Mouse (Mus musculus) c-Kit-negative CD71-positive TER-119-positive erythroid progenitor cells, embryonic 14.5 days (primary cell): ENCODE data around the gene Srsf10.

Experiments
- DNase-seq: peaks from one replicate; pipeline ENCODE4 v3.0.0-alpha.2; 2013; ENCODE audit warnings: low read depth, low spot score

Gene Srsf10

DNA sequence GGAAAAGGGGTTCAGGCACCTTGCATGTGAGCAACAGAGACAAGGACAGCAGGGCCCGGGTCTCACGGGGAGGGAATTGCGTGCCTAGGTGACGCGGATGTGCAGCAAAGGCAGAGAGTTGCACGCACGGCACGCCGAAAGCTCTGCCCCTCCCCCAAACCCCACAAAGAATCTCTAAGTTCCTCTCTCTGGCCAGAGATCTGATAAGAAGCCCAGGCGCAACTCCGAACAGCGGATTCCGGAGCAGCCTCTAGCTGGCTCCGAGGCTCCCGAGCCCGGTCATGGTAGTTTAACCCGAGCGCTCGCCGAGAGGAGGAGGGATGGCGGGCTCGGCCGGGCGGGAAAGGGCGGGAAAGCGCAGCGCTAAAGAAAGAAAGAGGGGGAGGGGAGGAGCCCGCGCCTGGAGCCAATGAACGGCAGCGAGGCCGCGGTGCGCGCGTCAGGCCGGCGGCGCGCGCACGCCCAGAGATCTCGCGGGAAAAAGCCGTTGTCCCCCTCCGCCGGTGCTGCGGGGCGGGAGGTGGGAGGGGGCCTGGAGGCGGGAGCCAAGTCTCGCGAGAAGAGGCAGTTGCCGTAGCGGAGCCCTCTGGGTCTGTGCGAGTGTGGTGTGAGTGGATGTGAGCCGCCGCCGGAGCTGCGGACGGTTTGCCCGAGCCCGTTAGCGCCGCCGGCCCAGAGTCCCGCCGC, at the start of gene Srsf10:
Gene Srsf10, plus strand, starts transcription at position 212 of the 687 bp plus-strand sequence.
- DNase-seq: peak; percentile 91

DNA sequence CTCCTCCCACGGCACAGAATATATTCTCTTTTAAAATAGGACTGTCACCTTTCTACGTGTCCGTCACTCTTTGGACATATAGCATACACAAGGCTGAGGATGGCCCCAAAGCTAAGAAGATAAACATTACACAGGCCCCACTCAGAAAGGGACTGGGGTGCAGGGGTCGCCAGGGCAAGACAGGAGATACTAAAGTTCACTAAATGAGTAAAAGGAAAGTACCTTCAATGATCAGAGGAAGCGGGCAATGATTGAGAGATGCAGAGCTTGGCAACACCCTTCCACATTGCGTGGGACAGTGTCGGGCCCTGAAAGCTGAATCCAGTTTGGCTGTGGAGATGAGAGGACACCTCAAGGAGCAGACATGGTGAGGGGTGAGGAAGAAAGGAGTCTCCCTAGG, 40.7 kb upstream of the Srsf10 start:
- no peak for DNase-seq

DNA sequence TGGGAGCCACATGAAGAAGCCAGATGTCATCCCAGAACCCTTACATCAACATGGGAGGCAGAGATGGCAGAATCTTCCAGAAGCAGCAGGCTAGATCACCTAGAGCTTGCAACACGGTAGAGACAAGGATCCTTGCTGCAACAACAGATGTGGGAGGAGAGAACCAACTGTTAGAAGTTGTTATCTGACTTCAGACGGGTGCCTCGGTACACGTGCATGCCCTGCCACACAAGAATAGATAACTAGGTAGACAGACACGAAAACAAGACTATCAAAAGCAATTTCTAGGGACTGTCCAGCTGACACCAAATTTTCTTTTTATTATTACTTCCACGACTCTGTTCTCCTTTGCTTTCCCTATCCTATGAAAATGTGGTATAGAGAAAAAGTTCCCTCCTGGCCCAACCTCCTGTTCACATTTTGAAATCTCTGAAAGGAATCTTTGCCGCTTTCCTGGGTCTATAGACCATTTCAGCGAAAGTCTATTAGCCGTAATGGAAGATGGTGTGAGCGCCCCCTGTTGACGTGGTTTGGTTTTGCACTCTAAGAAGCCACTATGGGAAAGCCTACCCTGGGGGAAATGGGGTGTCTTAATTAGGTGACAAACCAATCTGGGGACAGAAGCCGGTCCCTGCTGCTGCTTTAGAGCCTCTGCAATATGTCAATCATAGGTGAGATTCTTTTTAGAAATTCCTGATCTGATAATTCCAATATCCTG, 38.5 kb upstream of the Srsf10 start:
- peak; percentile 64 for DNase-seq

- DNase-seq: no peak
These were observed 37.2 kb upstream of the Srsf10 start for GRCm38 (mm10) chr4:135818366-135818765.

GRCm38 (mm10) chr4:135819826-135820526, 35.6 kb upstream of the Srsf10 start:
- no peak for DNase-seq

DNA sequence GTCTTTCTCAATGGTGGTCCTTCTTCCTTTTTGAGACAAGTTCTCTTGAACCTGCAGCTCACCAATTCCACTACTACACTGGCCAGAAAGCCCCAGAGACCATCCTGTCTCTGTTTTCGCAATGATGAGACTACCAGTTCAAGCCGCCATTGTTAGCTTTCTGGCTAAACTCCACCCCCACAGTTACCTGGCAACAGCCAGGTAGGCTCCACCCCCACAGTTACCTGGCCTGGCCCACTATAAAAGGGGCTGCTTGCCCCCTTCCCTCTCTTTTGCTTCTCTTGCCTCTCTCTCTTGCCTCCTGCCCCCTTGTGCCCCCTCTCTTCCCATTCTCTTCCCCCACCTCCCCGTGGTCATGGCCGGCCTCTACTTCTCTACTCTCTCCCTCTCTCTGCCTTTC, 33.8 kb upstream of the Srsf10 start:
- DNase-seq: no peak

GRCm38 (mm10) chr4:135823298-135823697, 32.2 kb upstream of the Srsf10 start:
- DNase-seq: peak; percentile 55

DNA sequence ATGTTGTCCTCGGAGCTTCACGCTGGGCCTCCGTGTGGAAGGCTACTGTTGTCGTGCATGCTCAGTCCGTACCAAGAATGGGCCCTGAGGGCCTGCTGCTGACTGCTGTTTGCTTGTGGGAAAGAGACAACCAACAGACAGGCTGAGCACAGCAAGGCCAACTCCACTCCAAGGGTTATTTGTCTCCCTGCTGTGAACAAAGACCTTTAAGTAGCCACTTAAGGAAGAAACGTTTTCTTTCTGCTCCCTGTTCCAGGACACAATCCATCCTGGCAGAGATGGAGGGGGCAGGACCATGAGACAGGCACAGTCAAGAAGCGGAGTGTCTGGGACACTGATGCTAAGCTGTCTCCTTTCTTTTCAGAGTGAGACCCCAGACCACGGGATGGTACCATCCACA, 31.3 kb upstream of the Srsf10 start:
- DNase-seq: no peak

DNA sequence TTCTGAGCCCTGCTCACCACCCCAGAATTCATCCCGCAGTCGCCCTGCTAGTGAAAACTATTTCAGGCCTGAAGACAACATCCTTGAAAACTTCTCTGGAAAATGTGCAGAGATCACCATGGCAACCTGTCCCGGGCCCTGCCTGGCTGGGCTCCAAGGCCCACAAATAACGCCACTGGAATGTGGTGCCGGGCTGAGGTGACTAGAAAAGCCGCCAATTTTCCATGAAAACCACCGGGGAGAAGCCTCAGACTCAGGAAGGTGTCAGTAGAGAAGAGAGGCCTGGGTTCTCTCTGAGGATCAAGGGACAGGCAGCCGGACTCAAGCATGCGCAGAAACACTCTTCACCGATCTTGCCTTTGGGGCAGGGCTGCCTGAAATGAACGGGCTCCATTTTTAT, 27.1 kb upstream of the Srsf10 start:
- DNase-seq: no peak

GRCm38 (mm10) chr4:135832070-135832469, 23.5 kb upstream of the Srsf10 start:
- no peak for DNase-seq

GRCm38 (mm10) chr4:135833301-135834123, 22.0 kb upstream of the Srsf10 start:
- DNase-seq: no peak

DNA sequence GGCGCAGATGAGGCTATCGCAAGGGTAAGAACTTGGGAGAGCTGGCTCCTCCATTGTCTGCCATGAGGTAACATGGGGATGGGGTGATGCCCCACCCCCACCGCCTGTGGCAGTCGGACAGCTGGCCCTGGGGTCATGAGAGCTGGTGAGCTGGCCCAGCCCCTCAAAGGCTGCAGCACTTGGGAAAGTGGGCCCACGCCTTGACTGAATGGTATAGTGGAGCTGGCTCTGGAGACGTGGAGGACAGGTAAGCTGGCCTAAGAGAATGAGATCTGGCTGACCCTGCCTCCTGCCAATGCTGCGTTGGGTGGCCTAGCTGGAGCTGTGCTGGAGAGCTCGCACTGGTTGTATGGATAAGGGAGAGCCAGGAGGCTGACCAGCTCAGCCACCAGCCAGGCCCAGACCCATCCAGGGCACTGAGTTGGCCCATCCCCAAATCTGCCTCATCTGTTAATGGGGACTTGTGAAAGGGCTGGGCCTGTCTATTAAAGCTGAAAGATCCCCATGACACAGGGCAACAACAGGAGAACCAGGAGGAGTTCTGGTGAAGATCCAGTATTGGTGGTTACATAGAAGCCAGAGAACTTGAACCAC, 21.3 kb upstream of the Srsf10 start:
- no peak for DNase-seq

GRCm38 (mm10) chr4:135838925-135839292, 16.6 kb upstream of the Srsf10 start:
- DNase-seq: no peak

GRCm38 (mm10) chr4:135839293-135840011, 16.1 kb upstream of the Srsf10 start:
- DNase-seq: no peak

- no peak for DNase-seq
These were observed 11.1 kb upstream of the Srsf10 start for GRCm38 (mm10) chr4:135844400-135844799.

DNA sequence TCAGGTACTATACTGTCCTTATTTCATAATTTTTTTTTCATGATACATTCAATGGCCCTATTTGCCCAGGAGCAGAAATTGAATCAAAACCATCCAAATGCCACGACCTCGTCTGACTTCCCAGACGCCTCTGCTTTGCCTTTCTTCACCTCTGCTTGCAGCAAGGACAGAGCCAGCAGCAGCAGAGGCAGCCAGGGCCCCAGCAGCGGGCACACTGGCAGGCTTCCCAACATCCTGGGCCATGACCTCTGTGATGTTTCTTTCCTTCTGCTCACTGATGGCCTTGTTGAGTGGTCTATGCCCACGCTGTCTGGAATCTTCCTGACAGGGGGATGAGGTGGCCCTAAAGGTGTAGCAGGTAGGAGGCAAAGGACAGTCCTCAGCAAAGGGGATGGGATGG, 8.0 kb upstream of the Srsf10 start:
- no peak for DNase-seq

DNA sequence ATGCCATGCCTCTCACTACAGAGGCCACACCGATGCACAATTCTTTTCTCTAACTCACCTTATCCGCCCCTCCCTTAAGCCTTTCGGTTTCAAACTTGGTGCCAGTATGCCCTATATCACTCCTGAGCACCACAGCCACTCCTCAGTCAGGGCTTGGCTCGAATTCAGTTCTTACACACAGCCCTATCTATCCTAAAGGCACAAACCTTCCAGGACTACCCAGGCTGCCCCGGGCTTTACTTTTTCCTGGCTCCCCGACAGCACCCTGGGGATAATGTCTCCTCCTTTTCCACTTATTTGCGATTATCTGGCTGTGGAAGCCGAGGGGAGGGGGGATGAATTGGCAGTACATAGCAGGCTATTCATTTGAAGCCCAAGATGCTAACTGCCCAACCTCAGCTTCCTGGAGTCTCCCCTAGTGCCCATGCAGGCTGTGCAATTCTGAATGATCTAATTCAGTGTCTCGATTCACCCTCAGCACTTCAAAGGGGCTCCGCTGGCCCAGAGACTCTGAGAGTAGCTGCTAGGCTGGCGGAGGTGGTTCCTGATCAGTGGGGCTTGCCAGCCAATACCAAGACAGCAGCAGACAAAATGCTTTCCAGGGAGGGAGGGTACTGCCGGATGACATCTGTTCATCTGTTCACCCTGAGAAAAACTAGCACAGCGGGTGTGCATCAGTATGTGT, 5.0 kb upstream of the Srsf10 start:
- DNase-seq: no peak

DNA sequence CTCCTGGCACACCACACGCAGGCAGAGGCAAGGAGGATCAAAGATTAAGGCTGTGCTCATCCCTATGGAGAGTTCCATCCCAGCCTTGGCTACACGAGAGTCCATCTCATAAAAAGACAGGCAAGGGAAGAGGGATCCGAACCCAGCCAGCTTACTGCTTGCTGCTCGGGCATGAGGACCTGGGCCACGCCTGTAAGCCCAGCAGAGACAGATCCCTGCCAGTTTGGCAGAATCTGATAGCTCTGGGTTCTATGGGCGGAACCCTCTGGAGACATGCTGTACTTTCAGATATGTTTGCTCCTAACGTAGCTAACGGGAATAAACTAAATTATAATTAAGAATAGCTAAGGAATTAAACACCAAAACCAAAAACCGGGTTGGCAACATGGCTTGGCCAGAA, 3.6 kb upstream of the Srsf10 start:
- peak; percentile 76 for DNase-seq

DNA sequence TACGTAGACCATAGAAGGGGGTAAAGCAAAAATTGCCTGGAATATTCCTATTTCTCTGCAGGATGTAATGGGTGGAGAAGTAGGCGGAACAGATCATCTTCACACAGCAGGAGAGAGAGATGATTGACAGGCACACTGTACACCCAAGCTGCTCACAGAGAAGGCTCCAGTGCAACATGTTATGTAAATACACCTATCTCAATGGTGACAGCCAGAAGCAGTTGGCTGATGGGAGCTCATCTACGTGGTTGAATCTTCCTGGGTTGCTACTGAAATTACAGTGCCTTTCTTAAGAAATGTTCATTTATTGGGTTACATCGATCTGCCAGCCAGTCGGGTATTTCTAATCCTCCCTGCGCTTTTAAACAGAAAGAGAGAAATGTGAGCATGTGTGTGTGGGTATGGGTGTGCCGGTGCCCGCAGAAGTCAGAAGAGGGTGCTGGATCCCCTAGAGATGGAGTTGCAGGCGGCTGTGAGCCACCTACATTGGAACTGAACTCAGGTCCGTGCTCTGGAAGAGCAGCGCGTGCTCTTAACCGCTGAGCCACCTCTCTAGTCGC, 1.5 kb upstream of the Srsf10 start:
- DNase-seq: no peak

DNA sequence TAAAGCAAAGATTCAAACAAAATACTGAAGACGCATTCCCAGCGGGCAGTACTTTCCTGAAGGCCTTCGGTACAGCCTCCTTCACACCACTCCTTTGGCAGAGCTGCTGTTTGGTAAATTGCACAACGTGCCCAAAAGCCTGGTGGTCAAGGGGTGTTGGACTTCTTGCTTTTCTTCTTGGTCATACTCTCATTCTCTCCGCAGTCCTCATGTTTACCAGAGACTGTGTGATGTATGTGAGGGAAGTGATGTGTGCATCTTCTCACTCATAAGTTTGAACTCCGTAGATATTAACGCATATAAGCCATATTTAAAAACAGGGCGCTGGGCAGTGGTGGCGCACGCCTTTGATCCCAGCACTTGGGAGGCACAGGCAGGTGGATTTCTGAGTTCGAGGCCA, 917 bp upstream of the Srsf10 start:
- DNase-seq: no peak
